Mouse (Mus musculus) thymus, adult 2 months (tissue): ENCODE measurements around the gene Wnt5b. TPM values are rescaled to one million over a fixed set of nuclear protein-coding genes. Genes with fewer than 3 reads are reported as not detected.
A peak's percentile ranks its signal among the peaks of the same experiment; 100 is the strongest.
"Not testable (repeated sequence)": the region's sequence is repeated elsewhere in the genome, so short reads cannot be mapped to it uniquely, and the experiment has no call there.

Experiments used
- DNase-seq: peaks from one replicate; pipeline ENCODE4 v3.0.0; 2021
- H3K27ac ChIP-seq: fragments of 200-500 bp; 2 replicates; pipeline ENCODE4 v1.5.1; 2012; ENCODE audit warnings: low read length, control low read depth; ENCODE audit not compliant: control insufficient read depth, insufficient read depth
- H3K27me3 ChIP-seq: fragments of 200-500 bp; 2 replicates; pipeline ENCODE4 v1.6.1; 2012; ENCODE audit warnings: mild to moderate bottlenecking, low read length, moderate library complexity, mixed read lengths; ENCODE audit not compliant: control insufficient read depth, insufficient read depth
- H3K36me3 ChIP-seq: fragments of 200-500 bp; 2 replicates; pipeline ENCODE4 v1.6.1; 2012; ENCODE audit warnings: mild to moderate bottlenecking, low read length, moderate library complexity; ENCODE audit not compliant: control insufficient read depth, insufficient read depth
- H3K4me1 ChIP-seq: fragments of 200-500 bp; replicated peaks from 2 replicates; pipeline ENCODE4 v1.6.1; 2012; ENCODE audit warnings: low read length; ENCODE audit not compliant: control insufficient read depth, insufficient read depth
- H3K4me3 ChIP-seq: fragments of 200-500 bp; 2 replicates; pipeline ENCODE4 v1.5.1; 2012; ENCODE audit warnings: mild to moderate bottlenecking, low read length, control low read depth, moderate library complexity; ENCODE audit not compliant: control insufficient read depth, insufficient read depth
- CTCF ChIP-seq: fragments of 200-500 bp; IDR thresholded peaks from 2 replicates; pipeline ENCODE4 v1.5.1; 2012; ENCODE audit warnings: mild to moderate bottlenecking, control low read depth, low read length, moderate library complexity, borderline replicate concordance; ENCODE audit not compliant: control insufficient read depth, poor library complexity, insufficient read depth; ENCODE audit errors: extremely low read depth
- POLR2A ChIP-seq: fragments of 200-500 bp; IDR thresholded peaks from 2 replicates; pipeline ENCODE4 v1.6.1; 2012; ENCODE audit warnings: mild to moderate bottlenecking, low read length, control low read depth, moderate library complexity; ENCODE audit not compliant: control insufficient read depth, poor library complexity, insufficient read depth; ENCODE audit errors: extremely low read depth
- WGBS: fragments of 180-500 bp; shearing (Covaris S2); methylation state at CpG from one replicate; pipeline ENCODE4 v1.1.7; 2018; 5-methylcytosine and 5-hydroxymethylcytosine counted together
- polyA plus RNA-seq: library from polyadenylated mRNA; depleted of rRNA; stranded (reverse); fragments of >200 nt; gene quantifications from 2 replicates; pipeline ENCODE4 v1.2.3, GENCODE M21; 2012

Gene Wnt5b
- polyA plus RNA-seq, 1 experiment, result 6.5 TPM

DNA sequence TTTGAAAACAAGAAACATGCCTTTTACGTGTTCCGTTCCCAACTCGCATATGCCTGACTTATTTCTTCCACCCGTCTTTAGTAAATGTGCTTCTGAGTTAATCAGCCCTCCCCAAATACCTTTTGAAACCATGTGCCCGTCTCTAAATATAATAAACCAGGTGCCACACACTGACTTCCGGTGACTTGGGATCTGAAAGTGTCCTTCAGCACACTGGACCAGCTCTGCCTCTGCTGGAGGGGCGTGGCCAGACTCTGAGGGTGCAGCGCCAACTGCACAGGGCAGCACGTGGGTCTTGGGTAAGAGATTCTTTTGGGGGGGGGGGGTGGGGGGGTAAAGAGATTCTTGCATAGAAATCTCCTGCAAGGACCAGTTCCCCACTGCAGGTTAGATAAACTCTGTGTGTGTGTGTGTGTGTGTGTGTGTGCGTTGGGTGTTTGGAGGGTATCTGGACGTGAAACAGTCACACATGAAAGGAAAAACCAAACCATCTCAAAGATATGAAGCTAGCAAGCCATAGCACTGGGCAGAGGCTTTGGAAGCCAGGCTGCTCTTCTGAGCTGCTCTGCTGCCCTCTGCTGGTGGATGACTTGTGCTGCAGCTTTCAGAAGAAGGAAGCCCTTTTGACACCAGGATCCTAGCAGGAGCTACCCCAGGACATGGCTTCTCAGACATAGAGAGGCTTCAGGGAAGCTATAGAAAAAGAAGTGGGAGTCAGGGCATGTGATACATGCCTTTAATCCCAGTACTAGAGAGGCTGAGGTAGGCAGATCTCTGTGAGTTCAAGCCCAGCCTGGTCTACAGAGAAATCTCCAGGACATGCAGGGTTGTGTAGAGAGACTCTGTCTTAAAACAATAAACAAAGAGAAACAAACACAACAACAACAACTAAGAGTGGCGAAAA, 100.2 kb downstream of the Wnt5b start:
- 16% methylated on average over 12 of the region's 12 CpGs for WGBS
- H3K27ac ChIP-seq, result no peak overlapping the region
- DNase-seq, result peak; percentile 78
- no peaks in the 10 kb centered on the region for H3K36me3 ChIP-seq
- no peaks in the 10 kb centered on the region for H3K27me3 ChIP-seq
- H3K4me3 ChIP-seq, result no peak overlapping the region
- peak; percentile 91 for TF ChIP-seq CTCF
- no peak for TF ChIP-seq POLR2A
- H3K4me1 ChIP-seq, result peaks cover 12% of the 10 kb centered on the region

DNA sequence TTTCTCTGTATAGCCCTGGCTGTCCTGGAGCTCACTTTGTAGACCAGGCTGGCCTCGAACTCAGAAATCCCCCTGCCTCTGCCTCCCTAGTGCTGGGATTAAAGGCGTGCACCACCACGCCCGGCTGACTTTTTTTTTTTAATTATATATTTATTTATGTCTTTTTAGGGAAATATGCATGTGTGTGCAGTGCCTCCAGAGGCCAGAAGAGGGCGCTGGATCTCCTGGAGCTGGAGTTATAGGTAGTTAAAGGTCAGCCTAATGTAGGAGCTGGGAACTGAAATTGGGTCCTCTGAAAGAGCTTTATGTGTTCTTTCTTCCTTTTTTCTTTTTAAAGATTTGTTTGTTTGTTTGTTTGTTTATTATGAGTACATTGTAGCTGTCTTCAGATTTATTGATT, 101.4 kb downstream of the Wnt5b start:
- WGBS, result 89% methylated on average over 5 of the region's 5 CpGs
- H3K36me3 ChIP-seq, H3K27me3 ChIP-seq, H3K4me1 ChIP-seq, H3K27ac ChIP-seq, H3K4me3 ChIP-seq, DNase-seq: not testable (repeated sequence)

DNA sequence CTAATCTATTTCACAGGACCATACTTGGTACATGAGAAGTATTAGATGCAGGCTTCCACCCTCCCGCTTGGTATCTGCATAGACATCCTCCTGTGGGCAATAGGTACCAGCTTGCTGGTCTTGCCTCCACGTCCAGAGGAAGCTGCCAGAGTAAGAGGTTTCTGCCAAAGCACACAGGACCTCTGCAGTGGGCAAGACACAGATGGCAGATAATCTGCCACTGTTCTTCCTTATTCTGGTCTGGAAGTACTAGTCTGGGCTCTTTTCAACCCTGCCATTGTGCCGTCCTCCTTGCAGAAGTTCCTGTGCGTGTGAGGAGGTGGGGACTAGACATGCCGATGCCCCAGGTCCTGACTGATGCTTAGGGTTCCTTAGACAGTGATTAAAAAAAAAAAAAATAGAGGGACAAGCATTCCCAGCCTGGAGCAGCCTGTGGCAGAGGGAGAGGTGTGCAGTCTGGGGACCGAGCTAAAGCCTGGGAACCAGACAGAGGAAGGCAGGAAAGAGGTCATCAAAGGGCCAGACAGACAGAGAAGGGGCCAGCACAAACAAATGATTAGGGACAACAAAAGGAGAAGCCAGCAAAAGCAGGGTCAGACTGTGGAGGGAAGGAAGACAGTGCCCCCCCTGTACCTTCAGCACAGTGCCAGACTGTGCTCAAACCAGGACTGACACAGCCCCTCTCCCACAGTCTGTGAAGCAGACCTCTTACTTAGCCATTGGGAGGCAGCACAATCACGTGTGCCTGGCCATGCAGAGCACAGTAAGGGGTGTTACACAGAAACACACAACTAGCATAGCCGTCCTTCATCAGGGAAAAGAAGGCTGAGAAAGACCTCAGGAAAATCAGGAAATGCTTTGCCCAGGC, 106.0 kb downstream of the Wnt5b start:
- Histone ChIP-seq H3K4me3 (no peak overlapping the region), H3K36me3 (no peaks in the 10 kb centered on the region), H3K27me3 (no peaks in the 10 kb centered on the region), H3K27ac (no peak overlapping the region), H3K4me1 (no peaks in the 10 kb centered on the region)
- no peak for DNase-seq
- no peak for TF ChIP-seq CTCF
- no peak for TF ChIP-seq POLR2A
- 48% methylated on average over 8 of the region's 8 CpGs for WGBS

GRCm38 (mm10) chr6:119434394-119434793, 109.8 kb downstream of the Wnt5b start:
- no peak overlapping the region for H3K4me3 ChIP-seq
- no peak overlapping the region for H3K27ac ChIP-seq
- no peak for DNase-seq
- H3K27me3 ChIP-seq, result no peaks in the 10 kb centered on the region
- TF ChIP-seq POLR2A (no peak), CTCF (no peak)
- no peaks in the 10 kb centered on the region for H3K4me1 ChIP-seq
- H3K36me3 ChIP-seq, result no peaks in the 10 kb centered on the region
- 98% methylated on average over 4 of the region's 4 CpGs for WGBS

DNA sequence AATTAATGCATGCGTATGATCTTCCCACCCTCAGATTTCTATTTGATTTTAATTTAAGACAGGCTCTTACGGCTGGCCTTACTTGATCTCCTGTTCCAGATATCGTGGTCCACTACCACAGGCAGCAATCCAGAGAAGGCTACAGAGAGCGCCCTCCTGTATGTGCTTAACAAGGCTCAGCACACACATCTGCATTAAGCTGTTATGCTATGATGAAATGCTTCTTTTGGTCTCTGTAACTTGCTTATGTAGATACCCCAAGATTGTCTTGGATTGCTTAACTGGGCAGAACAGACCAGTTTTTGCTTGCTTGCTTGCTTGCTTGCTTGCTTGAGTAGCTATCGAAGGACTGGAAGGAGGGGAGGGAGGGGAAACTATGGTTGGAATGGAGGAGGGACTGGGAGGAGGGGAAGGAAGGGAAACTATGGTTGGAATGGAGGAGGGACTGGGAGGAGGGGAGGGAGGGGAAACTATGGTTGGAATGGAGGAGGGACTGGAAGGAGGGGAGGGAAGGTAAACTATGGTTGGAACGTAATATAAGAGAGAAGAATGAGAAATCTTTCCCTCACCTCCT, 112.3 kb downstream of the Wnt5b start:
- Histone ChIP-seq H3K27me3 (no peaks in the 10 kb centered on the region), H3K4me1 (no peaks in the 10 kb centered on the region), H3K4me3 (no peak overlapping the region), H3K36me3 (no peaks in the 10 kb centered on the region), H3K27ac (no peak overlapping the region)
- TF ChIP-seq POLR2A (no peak), CTCF (no peak)
- WGBS, result 93% methylated on average over 6 of the region's 6 CpGs
- DNase-seq, result no peak

- 44% methylated on average over 2 of the region's 2 CpGs for WGBS
- no peak overlapping the region for H3K27ac ChIP-seq
- no peaks in the 10 kb centered on the region for H3K27me3 ChIP-seq
- no peak overlapping the region for H3K4me3 ChIP-seq
- no peaks in the 10 kb centered on the region for H3K4me1 ChIP-seq
- no peaks in the 10 kb centered on the region for H3K36me3 ChIP-seq
- TF ChIP-seq CTCF (no peak), POLR2A (no peak)
- peak; percentile 49 for DNase-seq
These were observed 113.6 kb downstream of the Wnt5b start for GRCm38 (mm10) chr6:119430508-119430907.
